Mouse (Mus musculus): Measurements from ENCODE around the gene 3830406C13Rik. TPM values are rescaled to one million over a fixed set of nuclear protein-coding genes. Genes with fewer than 3 reads are reported as not detected.

The 3830406C13Rik gene
- total RNA-seq, 2 experiments from 2014 or later = 27.3 to 29.8 TPM

Other genes starting within 250 kb of the 3830406C13Rik start
- under 1 TPM in 1 of 2 experiments, not detected in 1; 0.32 TPM for gene Gm49355, start 197 bp upstream of the 3830406C13Rik start, total RNA-seq (2021)
- gene Fezf2, start 64.0 kb downstream of the 3830406C13Rik start, total RNA-seq (2021) = 10 to 100 TPM; 20.4 to 30.9 TPM

All from left cerebral cortex, postnatal 25 days (tissue).